Mouse (Mus musculus) stomach, postnatal 0 days (tissue): Measurements from ENCODE around the gene Slc12a7.

ENCODE experiments used
- CTCF ChIP-seq: IDR thresholded peaks from 2 replicates; pipeline ENCODE4 v1.5.1; 2016; ENCODE audit warnings: antibody characterized with exemption, low read depth, mild to moderate bottlenecking, moderate library complexity
- EP300 ChIP-seq: optimal IDR thresholded peaks from 2 replicates; pipeline ENCODE3; 2016; ENCODE audit warnings: antibody characterized with exemption

- peak; percentile 38; the same call in 1 of the 2 replicates for TF ChIP-seq CTCF
- TF ChIP-seq EP300 = no peak
Measured at GRCm38 (mm10) chr13:73763439-73764255, 30.8 kb downstream of the Slc12a7 start.
